ENCODE assay signal across 8 mouse cellular contexts in genomic region chr5:114980122-114980748, GRCm38 (mm10). TPM values are rescaled to one million over a fixed set of nuclear protein-coding genes. Genes with fewer than 3 reads are reported as not detected.
A peak's percentile ranks its signal among the peaks of the same experiment; 100 is the strongest.
DNase-seq lines count a peak whose midpoint lies in the region; ATAC-seq lines count a peak whose summit lies in the region.

No protein-coding gene starts in this region.

- peak overlapping the region; percentile 63 for H3K9ac ChIP-seq in heart, embryonic 12.5 days
- H3K9ac ChIP-seq in limb, embryonic 12.5 days (replicated peaks), result peak overlapping the region; percentile 51; the same call in 1 of the 2 replicates
- no peak overlapping the region for H3K9ac ChIP-seq in midbrain, embryonic 15.5 days

- H3K4me3 ChIP-seq in heart, embryonic 12.5 days, result peak overlapping the region; percentile 53
- H3K4me3 ChIP-seq in limb, embryonic 12.5 days (replicated peaks), result peak overlapping the region; percentile 42
- H3K4me3 ChIP-seq in midbrain, embryonic 15.5 days, result peak overlapping the region; percentile 36

- H3K27ac ChIP-seq in heart, embryonic 12.5 days (ENCODE audit: poor library complexity, severe bottlenecking), result no peak overlapping the region
- H3K27ac ChIP-seq in limb, embryonic 12.5 days, result no peak overlapping the region
- H3K27ac ChIP-seq in midbrain, embryonic 15.5 days, result no peak overlapping the region

- H3K36me3 ChIP-seq in heart, embryonic 12.5 days, result no peaks in the 10 kb centered on the region
- no peaks in the 10 kb centered on the region for H3K36me3 ChIP-seq in limb, embryonic 12.5 days
- no peaks in the 10 kb centered on the region for H3K36me3 ChIP-seq in midbrain, embryonic 15.5 days (replicated peaks)

- H3K27me3 ChIP-seq in heart, embryonic 12.5 days (replicated peaks), result no peaks in the 10 kb centered on the region
- H3K27me3 ChIP-seq in limb, embryonic 12.5 days, result no peaks in the 10 kb centered on the region; the same call in 1 of the 2 replicates
- H3K27me3 ChIP-seq in midbrain, embryonic 15.5 days (replicated peaks), result no peaks in the 10 kb centered on the region; the same call in 1 of the 2 replicates

- H3K9me3 ChIP-seq in heart, embryonic 12.5 days (replicated peaks), result peaks cover 3% of the 10 kb centered on the region; the same call in 1 of the 2 replicates
- peaks cover 3% of the 10 kb centered on the region; the same call in 1 of the 2 replicates for H3K9me3 ChIP-seq in limb, embryonic 12.5 days
- H3K9me3 ChIP-seq in midbrain, embryonic 15.5 days, result no peaks in the 10 kb centered on the region

- 19% methylated on average over 16 of the region's 16 CpGs for WGBS in heart, embryonic 12.5 days
- WGBS in limb, embryonic 12.5 days, result 14% methylated on average over 16 of the region's 16 CpGs
- WGBS in midbrain, embryonic 15.5 days, result 24% methylated on average over 15 of the region's 16 CpGs

- H3K4me1 ChIP-seq in heart, embryonic 12.5 days (replicated peaks), result peaks cover 12% of the 10 kb centered on the region
- H3K4me1 ChIP-seq in limb, embryonic 12.5 days (replicated peaks), result peaks cover 16% of the 10 kb centered on the region
- peaks cover 13% of the 10 kb centered on the region for H3K4me1 ChIP-seq in midbrain, embryonic 15.5 days

- no peak for DNase-seq in heart, adult 11 months
- DNase-seq in adipocyte (ENCODE audit: low spot score), result no peak
- no peak for DNase-seq in ovary, adult 18-20 months (ENCODE audit: low spot score)

- ATAC-seq in heart, embryonic 12.5 days (ENCODE audit: insufficient number of reproducible peaks, low FRiP score), result peak; percentile 30; the same call in 1 of the 2 replicates
- ATAC-seq in erythroid progenitor cell, adult 5-6 weeks (replicated peaks; ENCODE audit: low FRiP score, poor library complexity, severe bottlenecking), result peak; percentile 48
- ATAC-seq in limb, embryonic 12.5 days (ENCODE audit: insufficient number of reproducible peaks, insufficient read depth, low FRiP score, low TSS enrichment, low read depth), result no peak
- no peak; the same call in 1 of the 2 replicates for ATAC-seq in midbrain, embryonic 15.5 days (replicated peaks)
- no peak for ATAC-seq in granulocyte monocyte progenitor cell, adult 5-6 weeks (replicated peaks; ENCODE audit: poor library complexity, severe bottlenecking)

- peak overlapping the region; percentile 92 for H3K4me2 ChIP-seq in heart, embryonic 12.5 days
- peak overlapping the region; percentile 84 for H3K4me2 ChIP-seq in limb, embryonic 12.5 days
- H3K4me2 ChIP-seq in midbrain, embryonic 15.5 days, result peak overlapping the region; percentile 80

RNA-seq across cellular contexts. Expression of gene Hnf1a, which starts 9.3 kb away (rescaled TPM):
- polyA plus RNA-seq in heart, embryonic 12.5 days (2016; fragmentation: Nextera tagmentation; extraction: Ambion mirVana), result 0.05 and 0.19 TPM in 2 replicates
- total RNA-seq in erythroid progenitor cell, adult 5-6 weeks (2015; ENCODE audit: low replicate concordance), result not detected in 2 replicates
- total RNA-seq in erythroid progenitor cell, adult 5-6 weeks (2017; ENCODE audit: low replicate concordance), result not detected in 2 replicates
- polyA plus RNA-seq in limb, embryonic 12.5 days (2016; fragmentation: Nextera tagmentation; extraction: Ambion mirVana), result not detected in 2 replicates
- 0.05 and 0.10 TPM in 2 replicates for polyA plus RNA-seq in midbrain, embryonic 15.5 days (2015; fragmentation: Nextera tagmentation; extraction: Ambion mirVana)
- total RNA-seq in granulocyte monocyte progenitor cell, adult 5-6 weeks (2014; fragmentation: Nextera tagmentation), result not detected in 2 replicates
- total RNA-seq in granulocyte monocyte progenitor cell, adult 5-6 weeks (2017), result not detected in 2 replicates

RNA-seq across cellular contexts. Expression of gene Sppl3, which starts 30.7 kb away (rescaled TPM):
- 18.2 and 18.9 TPM in 2 replicates for polyA plus RNA-seq in heart, embryonic 12.5 days (2016; fragmentation: Nextera tagmentation; extraction: Ambion mirVana)
- 69.2 and 99.5 TPM in 2 replicates for total RNA-seq in erythroid progenitor cell, adult 5-6 weeks (2015; ENCODE audit: low replicate concordance)
- total RNA-seq in erythroid progenitor cell, adult 5-6 weeks (2017; ENCODE audit: low replicate concordance), result 73.7 and 92.4 TPM in 2 replicates
- polyA plus RNA-seq in limb, embryonic 12.5 days (2016; fragmentation: Nextera tagmentation; extraction: Ambion mirVana), result 17.3 and 36.9 TPM in 2 replicates
- 35.1 and 47.1 TPM in 2 replicates for polyA plus RNA-seq in midbrain, embryonic 15.5 days (2015; fragmentation: Nextera tagmentation; extraction: Ambion mirVana)
- total RNA-seq in granulocyte monocyte progenitor cell, adult 5-6 weeks (2014; fragmentation: Nextera tagmentation), result 42.8 and 43.9 TPM in 2 replicates
- total RNA-seq in granulocyte monocyte progenitor cell, adult 5-6 weeks (2017), result 21.7 and 26.5 TPM in 2 replicates

RNA-seq across cellular contexts. Expression of gene 2210016L21Rik, which starts 38.3 kb away (rescaled TPM):
- 37.2 and 40.9 TPM in 2 replicates for polyA plus RNA-seq in heart, embryonic 12.5 days (2016; fragmentation: Nextera tagmentation; extraction: Ambion mirVana)
- total RNA-seq in erythroid progenitor cell, adult 5-6 weeks (2015; ENCODE audit: low replicate concordance), result 2.5 and 5.4 TPM in 2 replicates
- total RNA-seq in erythroid progenitor cell, adult 5-6 weeks (2017; ENCODE audit: low replicate concordance), result 1.4 and 4.3 TPM in 2 replicates
- polyA plus RNA-seq in limb, embryonic 12.5 days (2016; fragmentation: Nextera tagmentation; extraction: Ambion mirVana), result 65.0 and 67.4 TPM in 2 replicates
- polyA plus RNA-seq in midbrain, embryonic 15.5 days (2015; fragmentation: Nextera tagmentation; extraction: Ambion mirVana), result 116 and 122 TPM in 2 replicates
- 9.0 and 12.3 TPM in 2 replicates for total RNA-seq in granulocyte monocyte progenitor cell, adult 5-6 weeks (2014; fragmentation: Nextera tagmentation)
- 10.7 and 14.2 TPM in 2 replicates for total RNA-seq in granulocyte monocyte progenitor cell, adult 5-6 weeks (2017)

RNA-seq across cellular contexts. Expression of gene Oasl1, which starts 57.2 kb away (rescaled TPM):
- 0.46 and 0.65 TPM in 2 replicates for polyA plus RNA-seq in heart, embryonic 12.5 days (2016; fragmentation: Nextera tagmentation; extraction: Ambion mirVana)
- total RNA-seq in erythroid progenitor cell, adult 5-6 weeks (2015; ENCODE audit: low replicate concordance), result 5.4 and 9.4 TPM in 2 replicates
- total RNA-seq in erythroid progenitor cell, adult 5-6 weeks (2017; ENCODE audit: low replicate concordance), result 7.2 and 20.0 TPM in 2 replicates
- polyA plus RNA-seq in limb, embryonic 12.5 days (2016; fragmentation: Nextera tagmentation; extraction: Ambion mirVana), result 0.67 and 0.73 TPM in 2 replicates
- polyA plus RNA-seq in midbrain, embryonic 15.5 days (2015; fragmentation: Nextera tagmentation; extraction: Ambion mirVana), result 0.40 and 0.68 TPM in 2 replicates
- total RNA-seq in granulocyte monocyte progenitor cell, adult 5-6 weeks (2014; fragmentation: Nextera tagmentation), result 5.2 and 5.4 TPM in 2 replicates
- 0.73 and 1.8 TPM in 2 replicates for total RNA-seq in granulocyte monocyte progenitor cell, adult 5-6 weeks (2017)

Comparison
In these comparisons a context has a peak if more than half of its experiments do, and no peak if none do; other contexts are left out.
1. ATAC-seq: peak in heart, embryonic 12.5 days (single experiment) and erythroid progenitor cell, adult 5-6 weeks (single experiment); none in limb, embryonic 12.5 days (single experiment), midbrain, embryonic 15.5 days (single experiment) and granulocyte monocyte progenitor cell, adult 5-6 weeks (single experiment).
2. Peak in every context shown above with its lines, with median percentiles within 50 percentile points of each other: H3K4me2 ChIP-seq and H3K4me3 ChIP-seq.